Mouse (Mus musculus): ENCODE data around the gene Pcdh9. TPM values are rescaled to one million over a fixed set of nuclear protein-coding genes. Genes with fewer than 3 reads are reported as not detected.

Pcdh9 gene
- polyA plus RNA-seq, 1 experiment from 2014 or later, result 19.3 TPM

- no peak overlapping the region for H3K27ac ChIP-seq
- no peaks in the 10 kb centered on the region for H3K27me3 ChIP-seq
- H3K4me2 ChIP-seq, result no peak overlapping the region
- no peaks in the 10 kb centered on the region for H3K9me3 ChIP-seq (replicated peaks)
- whole genome bisulfite sequencing, result 65% methylated on average over 2 of the region's 2 CpGs
- H3K36me3 ChIP-seq, result no peaks in the 10 kb centered on the region
- no peaks in the 10 kb centered on the region for H3K4me1 ChIP-seq
- no peak for ATAC-seq (replicated peaks; ENCODE audit: low FRiP score)
- H3K9ac ChIP-seq, result no peak overlapping the region
- H3K4me3 ChIP-seq (replicated peaks), result no peak overlapping the region
These were observed 263.2 kb downstream of the Pcdh9 start for GRCm38 (mm10) chr14:93627241-93627640.

DNA sequence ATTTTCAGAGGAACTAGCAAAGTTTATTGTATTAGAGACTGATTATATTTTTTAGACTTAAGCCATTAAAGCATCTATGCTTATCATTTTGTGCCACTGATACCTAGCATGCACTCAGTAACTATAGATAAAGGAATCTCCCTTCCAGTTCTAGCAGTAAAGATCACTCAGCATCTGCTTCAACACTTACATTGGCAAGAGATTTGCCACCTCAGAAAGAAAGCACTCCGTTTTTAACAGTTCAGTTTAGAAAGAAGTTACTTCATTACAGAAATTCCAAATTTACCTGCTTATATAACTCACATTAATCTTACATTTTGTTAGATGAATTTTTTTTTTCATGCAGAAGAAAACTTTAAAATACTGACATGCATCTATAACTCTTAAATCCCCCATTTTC lies 266.3 kb downstream of the Pcdh9 start:
- H3K9me3 ChIP-seq (replicated peaks), result no peaks in the 10 kb centered on the region
- H3K27me3 ChIP-seq, result no peaks in the 10 kb centered on the region
- H3K9ac ChIP-seq, result no peak overlapping the region
- H3K4me3 ChIP-seq (replicated peaks), result no peak overlapping the region
- no peak for ATAC-seq (replicated peaks; ENCODE audit: low FRiP score)
- no peaks in the 10 kb centered on the region for H3K4me1 ChIP-seq
- WGBS, result 76% methylated on average over 1 of the region's 1 CpGs
- H3K36me3 ChIP-seq, result no peaks in the 10 kb centered on the region
- H3K4me2 ChIP-seq, result no peak overlapping the region
- H3K27ac ChIP-seq, result no peak overlapping the region

DNA sequence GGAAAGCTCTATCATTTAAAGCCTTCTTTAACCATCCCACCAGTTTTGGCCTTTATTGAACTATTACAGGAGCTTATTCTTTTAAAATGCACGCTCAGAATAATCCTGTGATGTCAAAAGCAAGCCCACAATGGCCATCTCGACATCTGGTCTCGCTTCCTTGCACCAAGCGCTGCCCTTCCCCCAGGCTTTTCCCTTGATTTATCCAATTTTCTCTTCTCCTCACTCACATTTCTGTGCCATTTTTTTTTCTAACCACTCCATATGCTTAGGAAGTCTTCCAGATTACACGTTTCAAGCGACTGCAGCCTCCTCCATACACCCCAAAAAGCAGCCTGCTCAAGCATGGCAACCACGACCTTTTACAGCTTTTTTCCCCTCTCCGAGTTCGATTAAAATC lies 269.3 kb downstream of the Pcdh9 start:
- 74% methylated on average over 9 of the region's 9 CpGs for WGBS
- H3K9me3 ChIP-seq (replicated peaks), result no peaks in the 10 kb centered on the region

GRCm38 (mm10) chr14:93607546-93607945 lies 282.9 kb downstream of the Pcdh9 start:
- whole genome bisulfite sequencing, result 93% methylated on average over 3 of the region's 3 CpGs

More for the DNA sequence above, 269.3 kb downstream of the Pcdh9 start:
- no peak for ATAC-seq (replicated peaks; ENCODE audit: low FRiP score)
- no peak overlapping the region for H3K4me3 ChIP-seq (replicated peaks)
- H3K36me3 ChIP-seq, result no peaks in the 10 kb centered on the region
- no peak overlapping the region for H3K4me2 ChIP-seq
- no peak overlapping the region for H3K9ac ChIP-seq
- no peak overlapping the region for H3K27ac ChIP-seq
- no peaks in the 10 kb centered on the region for H3K4me1 ChIP-seq
- no peaks in the 10 kb centered on the region for H3K27me3 ChIP-seq

DNA sequence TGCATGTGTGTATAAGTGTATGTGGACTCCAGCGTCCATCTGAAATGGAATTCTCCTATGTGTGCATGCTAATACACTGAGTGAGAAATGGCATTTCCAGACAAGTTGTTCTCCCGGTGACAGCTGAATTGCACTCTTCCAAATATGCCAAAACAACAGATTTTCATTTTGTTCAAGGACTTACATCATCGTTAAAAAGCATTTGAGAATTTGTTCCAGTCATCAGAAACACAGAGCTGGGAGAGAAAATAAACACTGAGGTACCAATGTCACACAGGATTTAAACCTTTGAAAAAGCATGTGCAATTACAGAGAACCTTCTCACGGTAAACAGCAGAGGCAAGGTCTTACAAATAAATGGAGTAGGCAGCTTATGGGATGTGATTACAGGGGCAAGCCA lies 290.5 kb downstream of the Pcdh9 start:
- no peaks in the 10 kb centered on the region for H3K4me1 ChIP-seq
- ATAC-seq (replicated peaks; ENCODE audit: low FRiP score), result no peak
- no peaks in the 10 kb centered on the region for H3K36me3 ChIP-seq
- H3K27ac ChIP-seq, result no peak overlapping the region
- no peak overlapping the region for H3K4me3 ChIP-seq (replicated peaks)
- no peaks in the 10 kb centered on the region for H3K27me3 ChIP-seq
- H3K9ac ChIP-seq, result no peak overlapping the region
- no peaks in the 10 kb centered on the region for H3K9me3 ChIP-seq (replicated peaks)
- WGBS, result 78% methylated on average over 4 of the region's 4 CpGs
- H3K4me2 ChIP-seq, result no peak overlapping the region

More at GRCm38 (mm10) chr14:93607546-93607945, 282.9 kb downstream of the Pcdh9 start:
- Histone ChIP-seq H3K4me3 (replicated peaks) (no peak overlapping the region), H3K4me2 (no peak overlapping the region), H3K27me3 (no peaks in the 10 kb centered on the region), H3K9ac (no peak overlapping the region), H3K27ac (no peak overlapping the region), H3K4me1 (no peaks in the 10 kb centered on the region), H3K36me3 (no peaks in the 10 kb centered on the region), H3K9me3 (replicated peaks) (no peaks in the 10 kb centered on the region)
- no peak for ATAC-seq (replicated peaks; ENCODE audit: low FRiP score)

GRCm38 (mm10) chr14:93585432-93586024 lies 305.0 kb downstream of the Pcdh9 start:
- Histone ChIP-seq H3K36me3 (no peaks in the 10 kb centered on the region), H3K27me3 (no peaks in the 10 kb centered on the region), H3K27ac (no peak overlapping the region), H3K9ac (no peak overlapping the region), H3K4me1 (no peaks in the 10 kb centered on the region), H3K4me3 (replicated peaks) (no peak overlapping the region), H3K4me2 (no peak overlapping the region), H3K9me3 (replicated peaks) (no peaks in the 10 kb centered on the region)
- WGBS, result 75% methylated on average over 3 of the region's 3 CpGs
- no peak for ATAC-seq (replicated peaks; ENCODE audit: low FRiP score)

DNA sequence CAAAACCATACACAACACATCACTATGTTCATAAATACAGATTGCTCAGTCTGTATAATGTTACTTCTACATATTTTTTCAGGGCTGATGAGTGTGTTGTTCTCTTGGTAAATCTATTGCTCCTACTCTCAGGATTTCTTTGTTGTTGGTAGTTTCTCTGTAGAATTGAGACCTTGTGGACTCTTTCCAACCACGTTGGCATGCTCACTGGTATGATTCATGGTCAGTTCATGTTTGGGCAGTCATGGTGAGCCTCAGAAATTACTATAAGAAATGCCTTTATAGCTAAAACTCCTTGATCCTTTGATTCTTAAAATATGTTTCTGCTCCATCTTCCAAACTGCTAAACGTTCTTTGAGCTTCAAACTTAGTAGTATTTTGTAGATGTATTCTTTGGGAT lies 326.1 kb downstream of the Pcdh9 start:
- no peak overlapping the region for H3K27ac ChIP-seq
- no peak overlapping the region for H3K9ac ChIP-seq
- 81% methylated on average over 2 of the region's 2 CpGs for WGBS
- no peaks in the 10 kb centered on the region for H3K4me1 ChIP-seq
- no peak overlapping the region for H3K4me2 ChIP-seq
- H3K9me3 ChIP-seq (replicated peaks), result no peaks in the 10 kb centered on the region
- no peaks in the 10 kb centered on the region for H3K27me3 ChIP-seq
- no peak for ATAC-seq (replicated peaks; ENCODE audit: low FRiP score)
- no peak overlapping the region for H3K4me3 ChIP-seq (replicated peaks)
- H3K36me3 ChIP-seq, result no peaks in the 10 kb centered on the region

DNA sequence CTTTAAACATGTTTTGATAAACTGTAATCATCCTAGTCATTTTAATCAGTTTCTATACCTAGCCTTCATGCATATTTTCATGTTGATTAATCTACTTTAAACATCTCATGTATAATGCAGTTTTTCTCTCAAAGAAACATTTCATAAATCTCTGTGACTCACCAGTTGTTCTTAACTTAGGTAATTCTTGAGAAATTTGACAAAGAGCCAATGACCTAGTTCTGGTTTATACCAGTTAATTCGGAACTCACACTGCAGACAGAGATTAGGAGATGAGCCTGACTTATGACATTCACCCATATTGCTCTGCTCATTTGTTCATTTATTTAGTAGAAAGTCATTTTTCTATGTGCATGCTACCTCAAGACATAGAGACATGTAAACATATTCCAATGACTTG lies 328.9 kb downstream of the Pcdh9 start:
- Histone ChIP-seq H3K27me3 (no peaks in the 10 kb centered on the region), H3K9me3 (replicated peaks) (no peaks in the 10 kb centered on the region), H3K4me3 (replicated peaks) (no peak overlapping the region), H3K36me3 (no peaks in the 10 kb centered on the region), H3K9ac (no peak overlapping the region), H3K4me2 (no peak overlapping the region), H3K27ac (no peak overlapping the region), H3K4me1 (no peaks in the 10 kb centered on the region)
- 85% methylated on average over 1 of the region's 1 CpGs for WGBS
- ATAC-seq (replicated peaks; ENCODE audit: low FRiP score), result no peak

- Histone ChIP-seq H3K9ac (no peak overlapping the region), H3K27ac (no peak overlapping the region), H3K4me3 (replicated peaks) (no peak overlapping the region), H3K4me1 (no peaks in the 10 kb centered on the region), H3K9me3 (replicated peaks) (no peaks in the 10 kb centered on the region), H3K36me3 (no peaks in the 10 kb centered on the region), H3K27me3 (no peaks in the 10 kb centered on the region), H3K4me2 (no peak overlapping the region)
- no peak for ATAC-seq (replicated peaks; ENCODE audit: low FRiP score)
- 74% methylated on average over 3 of the region's 3 CpGs for WGBS
These were observed 336.7 kb downstream of the Pcdh9 start for GRCm38 (mm10) chr14:93553771-93554170.

- Histone ChIP-seq H3K4me2 (no peak overlapping the region), H3K4me3 (replicated peaks) (no peak overlapping the region), H3K9ac (no peak overlapping the region), H3K36me3 (no peaks in the 10 kb centered on the region), H3K27me3 (no peaks in the 10 kb centered on the region), H3K27ac (no peak overlapping the region), H3K9me3 (replicated peaks) (no peaks in the 10 kb centered on the region), H3K4me1 (no peaks in the 10 kb centered on the region)
- WGBS, result 81% methylated on average over 6 of the region's 6 CpGs
- no peak for ATAC-seq (replicated peaks; ENCODE audit: low FRiP score)
These were observed 344.9 kb downstream of the Pcdh9 start for GRCm38 (mm10) chr14:93545575-93545974.

GRCm38 (mm10) chr14:93543970-93544627 lies 346.4 kb downstream of the Pcdh9 start:
- Histone ChIP-seq H3K36me3 (no peaks in the 10 kb centered on the region), H3K4me3 (replicated peaks) (no peak overlapping the region), H3K4me2 (no peak overlapping the region), H3K9ac (no peak overlapping the region), H3K27me3 (no peaks in the 10 kb centered on the region), H3K9me3 (replicated peaks) (no peaks in the 10 kb centered on the region), H3K4me1 (no peaks in the 10 kb centered on the region), H3K27ac (no peak overlapping the region)
- ATAC-seq (replicated peaks; ENCODE audit: low FRiP score), result no peak
- WGBS, result 80% methylated on average over 11 of the region's 11 CpGs

DNA sequence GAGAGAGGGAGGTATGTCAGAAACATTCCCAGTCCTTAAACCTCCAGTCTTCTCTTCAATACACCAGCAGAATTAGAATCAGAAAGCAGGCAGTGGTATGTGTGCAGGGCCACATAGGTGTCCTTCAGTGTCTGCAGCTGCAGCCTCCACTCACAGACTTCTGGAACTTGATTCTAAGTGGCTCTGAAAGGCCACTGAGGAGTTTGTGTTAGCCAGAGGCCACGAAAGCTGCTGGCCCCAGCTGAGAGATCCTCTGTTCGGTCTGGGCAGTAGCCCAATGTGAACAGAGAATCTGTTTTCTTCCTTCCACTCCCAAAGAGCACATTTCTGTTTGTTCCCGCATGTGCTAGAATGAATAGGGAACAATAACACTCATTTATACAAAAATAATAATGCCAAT lies 346.9 kb downstream of the Pcdh9 start:
- Histone ChIP-seq H3K9ac (no peak overlapping the region), H3K27ac (no peak overlapping the region), H3K4me1 (no peaks in the 10 kb centered on the region), H3K27me3 (no peaks in the 10 kb centered on the region), H3K4me2 (no peak overlapping the region), H3K9me3 (replicated peaks) (no peaks in the 10 kb centered on the region), H3K36me3 (no peaks in the 10 kb centered on the region), H3K4me3 (replicated peaks) (no peak overlapping the region)
- ATAC-seq (replicated peaks; ENCODE audit: low FRiP score), result no peak
- 87% methylated on average over 3 of the region's 3 CpGs for WGBS

DNA sequence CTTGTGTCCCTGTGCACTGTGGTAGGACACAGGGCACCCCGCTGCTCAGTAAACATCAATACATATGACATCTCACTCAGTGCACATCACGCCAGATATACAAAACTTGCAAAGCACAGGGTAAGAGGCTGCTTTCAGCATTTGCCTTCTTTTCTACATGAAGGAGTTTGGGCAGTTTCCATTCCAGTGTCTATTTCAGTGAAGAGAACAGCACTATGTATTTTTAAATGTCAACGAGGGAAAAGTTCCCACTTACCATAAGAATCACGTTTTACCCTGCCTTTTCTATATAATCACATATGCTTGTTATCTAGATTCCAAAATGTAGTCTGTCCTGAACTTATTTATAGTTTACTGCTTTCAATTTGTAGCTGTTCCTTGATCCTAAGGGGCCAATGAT lies 355.6 kb downstream of the Pcdh9 start:
- no peaks in the 10 kb centered on the region for H3K4me1 ChIP-seq
- no peaks in the 10 kb centered on the region for H3K36me3 ChIP-seq
- H3K4me2 ChIP-seq, result no peak overlapping the region
- no peaks in the 10 kb centered on the region for H3K9me3 ChIP-seq (replicated peaks)
- no peak overlapping the region for H3K4me3 ChIP-seq (replicated peaks)
- WGBS, result 68% methylated on average over 4 of the region's 4 CpGs
- no peak overlapping the region for H3K9ac ChIP-seq
- H3K27me3 ChIP-seq, result no peaks in the 10 kb centered on the region
- ATAC-seq (replicated peaks; ENCODE audit: low FRiP score), result no peak
- no peak overlapping the region for H3K27ac ChIP-seq

All from kidney, embryonic 15.5 days (tissue).